Mouse (Mus musculus) spleen, postnatal 0 days (tissue): ENCODE measurements around the gene Agbl3. TPM values are rescaled to one million over a fixed set of nuclear protein-coding genes. Genes with fewer than 3 reads are reported as not detected.

ENCODE experiments used
- polyA plus RNA-seq: library from polyadenylated mRNA; unstranded; fragments of >200 nt; fragmentation: Nextera tagmentation; extraction: Ambion mirVana; gene quantifications from 2 replicates; pipeline ENCODE4 v1.2.1, GENCODE M21; 2015

Gene Agbl3
- polyA plus RNA-seq = 4.6 and 6.0 TPM in 2 replicates

GRCm38 (mm10) chr6:34780231-34780942 lies at the start of gene Agbl3:
Gene Agbl3 (plus strand): TSS chr6:34780432.

DNA sequence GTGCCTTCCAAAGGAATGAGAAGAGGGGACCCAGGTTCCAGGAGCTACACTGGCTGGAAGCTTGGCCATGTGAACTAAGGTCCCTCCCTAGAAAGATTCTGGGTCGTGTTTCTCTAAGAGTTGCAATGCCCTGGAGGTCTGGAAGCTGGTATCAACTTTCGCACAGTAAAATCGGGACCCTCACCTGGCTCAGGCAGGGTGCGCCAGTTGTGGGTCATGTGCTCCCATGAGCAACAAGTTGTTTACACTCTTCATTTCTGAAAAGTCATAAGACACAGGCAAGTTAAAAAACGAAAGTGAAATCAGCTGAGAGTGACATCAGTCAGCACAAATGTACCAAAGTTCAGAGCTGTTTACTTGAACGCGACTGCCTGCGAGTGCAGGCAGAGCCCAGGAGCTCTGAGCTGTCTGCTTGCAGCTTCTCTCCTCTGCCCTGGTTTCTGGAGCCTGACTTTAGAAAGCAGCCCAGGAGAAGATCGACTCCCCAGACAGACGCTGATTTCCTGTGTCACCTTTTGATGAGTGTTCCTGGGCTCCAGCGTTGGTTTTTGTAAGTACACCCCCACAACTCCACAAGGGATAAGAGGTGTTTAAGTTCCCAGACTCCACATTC lies 82.7 kb downstream of the Agbl3 start, which contains the start of gene Tmem140:
Gene Tmem140, plus strand, starts transcription at position 356 of the 613 bp plus-strand sequence.

GRCm38 (mm10) chr6:34877509-34878321 lies 97.5 kb downstream of the Agbl3 start, which contains the start of gene Cyren:
Gene Cyren (minus strand): TSS chr6:34878060.

Other genes starting within 250 kb of the Agbl3 start
- gene Cald1, start 181.9 kb upstream of the Agbl3 start, polyA plus RNA-seq = 129 and 148 TPM in 2 replicates
- gene Tmem140, start 82.7 kb downstream of the Agbl3 start, polyA plus RNA-seq = 3.3 and 5.0 TPM in 2 replicates
- gene Cyren, start 97.6 kb downstream of the Agbl3 start, polyA plus RNA-seq = 10.2 and 10.6 TPM in 2 replicates
- 13.4 and 14.8 TPM in 2 replicates for gene Wdr91, start 130.4 kb downstream of the Agbl3 start, polyA plus RNA-seq
- gene Stra8, start 139.7 kb downstream of the Agbl3 start, polyA plus RNA-seq = not detected in 2 replicates
- gene Slc23a4, start 208.0 kb downstream of the Agbl3 start, polyA plus RNA-seq = 0.40 and 0.42 TPM in 2 replicates